Mouse (Mus musculus): ENCODE data around the gene Cd93. TPM values are rescaled to one million over a fixed set of nuclear protein-coding genes. Genes with fewer than 3 reads are reported as not detected.

Cd93 gene
- polyA plus RNA-seq, 1 experiment from 2014 or later: 40.2 TPM

DNA sequence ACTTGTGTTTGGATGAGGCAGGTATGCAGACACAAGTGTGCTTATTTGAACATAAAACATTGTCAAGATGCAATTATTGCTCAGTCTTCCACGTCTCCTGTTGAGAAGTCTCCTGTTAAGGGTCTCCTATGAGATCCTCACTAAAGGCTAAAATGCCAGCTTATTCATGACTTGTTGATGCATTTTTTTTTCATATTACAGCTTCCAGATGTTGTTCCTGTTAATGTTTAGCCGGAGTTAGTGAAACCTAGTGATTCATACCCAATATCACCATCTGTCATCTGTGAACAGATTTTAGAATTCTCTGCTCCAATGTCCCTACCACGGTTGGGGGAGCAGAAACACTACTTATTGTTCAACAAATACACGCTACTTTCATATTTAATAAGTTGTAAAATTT is 12.4 kb downstream of the Cd93 start:
- no peak overlapping the region for H3K27ac ChIP-seq (ENCODE audit: low read length)
- H3K27me3 ChIP-seq (ENCODE audit: control insufficient read depth, insufficient read depth, low read depth, low read length): no peaks in the 10 kb centered on the region
- no peak for ATAC-seq (ENCODE audit: low read depth)
- H3K9me3 ChIP-seq (ENCODE audit: control insufficient read depth, low read length): no peaks in the 10 kb centered on the region
- H3K4me2 ChIP-seq (ENCODE audit: low read depth, low read length): no peak overlapping the region
- H3K4me1 ChIP-seq (replicated peaks; ENCODE audit: control insufficient read depth, insufficient read depth, low read length): peaks cover 7% of the 10 kb centered on the region; the same call in 1 of the 2 replicates
- no peak overlapping the region for H3K4me3 ChIP-seq (ENCODE audit: low read length)
- H3K9ac ChIP-seq (ENCODE audit: low read length): no peak overlapping the region
- WGBS: 74% methylated on average over 4 of the region's 4 CpGs
- H3K36me3 ChIP-seq (ENCODE audit: control insufficient read depth, insufficient read depth, low read length): no peaks in the 10 kb centered on the region

- Histone ChIP-seq H3K9me3 (ENCODE audit: control insufficient read depth, low read length) (no peaks in the 10 kb centered on the region), H3K27ac (ENCODE audit: low read length) (0 out of 2 replicates have a peak overlapping the region, but pooled peaks have one; percentile 26)
These were observed 14.3 kb downstream of the Cd93 start for GRCm38 (mm10) chr2:148429001-148429505.

GRCm38 (mm10) chr2:148428523-148428922 is 14.8 kb downstream of the Cd93 start:
- WGBS: 66% methylated on average over 3 of the region's 3 CpGs
- ATAC-seq (ENCODE audit: low read depth): no peak; the same call in 1 of the 2 replicates
- H3K4me2 ChIP-seq (ENCODE audit: low read depth, low read length): no peak overlapping the region

More at GRCm38 (mm10) chr2:148429001-148429505, 14.3 kb downstream of the Cd93 start:
- Histone ChIP-seq H3K27me3 (ENCODE audit: control insufficient read depth, insufficient read depth, low read depth, low read length) (no peaks in the 10 kb centered on the region), H3K36me3 (ENCODE audit: control insufficient read depth, insufficient read depth, low read length) (no peaks in the 10 kb centered on the region), H3K4me1 (replicated peaks; ENCODE audit: control insufficient read depth, insufficient read depth, low read length) (peaks cover 7% of the 10 kb centered on the region; the same call in 1 of the 2 replicates), H3K9ac (ENCODE audit: low read length) (no peak overlapping the region), H3K4me2 (ENCODE audit: low read depth, low read length) (no peak overlapping the region), H3K4me3 (ENCODE audit: low read length) (no peak overlapping the region)
- ATAC-seq (ENCODE audit: low read depth): no peak

GRCm38 (mm10) chr2:148427553-148427952 is 15.8 kb downstream of the Cd93 start:
- 0 out of 2 replicates have a peak, but pooled peaks have one; percentile 10 for ATAC-seq (ENCODE audit: low read depth)
- H3K4me1 ChIP-seq (replicated peaks; ENCODE audit: control insufficient read depth, insufficient read depth, low read length): peaks cover 12% of the 10 kb centered on the region; the same call in 1 of the 2 replicates
- no peaks in the 10 kb centered on the region for H3K36me3 ChIP-seq (ENCODE audit: control insufficient read depth, insufficient read depth, low read length)
- 57% methylated on average over 3 of the region's 3 CpGs for WGBS
- no peak overlapping the region for H3K4me2 ChIP-seq (ENCODE audit: low read depth, low read length)
- no peak overlapping the region for H3K27ac ChIP-seq (ENCODE audit: low read length)
- no peaks in the 10 kb centered on the region for H3K9me3 ChIP-seq (ENCODE audit: control insufficient read depth, low read length)
- no peak overlapping the region for H3K9ac ChIP-seq (ENCODE audit: low read length)
- no peaks in the 10 kb centered on the region for H3K27me3 ChIP-seq (ENCODE audit: control insufficient read depth, insufficient read depth, low read depth, low read length)
- no peak overlapping the region for H3K4me3 ChIP-seq (ENCODE audit: low read length)

More at GRCm38 (mm10) chr2:148428523-148428922, 14.8 kb downstream of the Cd93 start:
- no peak overlapping the region for H3K27ac ChIP-seq (ENCODE audit: low read length)
- H3K9ac ChIP-seq (ENCODE audit: low read length): no peak overlapping the region
- H3K4me1 ChIP-seq (replicated peaks; ENCODE audit: control insufficient read depth, insufficient read depth, low read length): peaks cover 7% of the 10 kb centered on the region; the same call in 1 of the 2 replicates
- no peak overlapping the region for H3K4me3 ChIP-seq (ENCODE audit: low read length)
- no peaks in the 10 kb centered on the region for H3K27me3 ChIP-seq (ENCODE audit: control insufficient read depth, insufficient read depth, low read depth, low read length)
- H3K36me3 ChIP-seq (ENCODE audit: control insufficient read depth, insufficient read depth, low read length): no peaks in the 10 kb centered on the region
- no peaks in the 10 kb centered on the region for H3K9me3 ChIP-seq (ENCODE audit: control insufficient read depth, low read length)

DNA sequence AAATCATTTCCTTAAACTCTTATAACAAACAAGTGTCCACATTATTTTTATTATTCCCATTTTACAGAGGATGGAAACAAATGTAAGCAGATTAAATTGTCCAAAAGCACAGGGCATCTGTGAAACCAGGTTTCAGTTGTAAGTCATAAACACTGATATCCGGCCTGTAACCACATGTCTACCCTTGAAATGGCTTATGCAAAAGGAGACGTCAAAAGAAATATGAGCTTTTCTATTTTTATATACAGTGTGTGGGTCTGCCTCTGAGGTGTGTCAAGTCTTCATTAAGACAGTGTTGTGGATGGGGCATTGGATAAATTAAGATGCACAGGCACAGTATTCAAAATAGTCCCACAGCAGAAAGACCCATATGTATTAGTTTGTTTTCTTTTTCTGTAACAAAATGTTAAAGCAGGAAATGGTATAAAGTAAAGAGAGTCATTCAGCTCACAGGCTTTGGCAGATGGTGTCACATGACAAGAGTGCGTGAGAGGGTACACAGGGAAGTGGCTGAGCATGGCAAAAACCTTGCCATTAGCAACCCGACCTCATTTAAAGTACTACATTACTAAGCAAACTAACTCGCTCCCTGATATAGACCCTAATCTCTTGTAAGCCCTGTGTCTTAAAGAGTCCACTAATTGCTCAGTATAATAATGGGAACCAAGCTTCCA is 17.5 kb downstream of the Cd93 start:
- no peak overlapping the region for H3K27ac ChIP-seq (ENCODE audit: low read length)
- H3K4me1 ChIP-seq (replicated peaks; ENCODE audit: control insufficient read depth, insufficient read depth, low read length): peaks cover 21% of the 10 kb centered on the region
- no peak for ATAC-seq (ENCODE audit: low read depth)
- no peak overlapping the region for H3K4me3 ChIP-seq (ENCODE audit: low read length)
- no peaks in the 10 kb centered on the region for H3K9me3 ChIP-seq (ENCODE audit: control insufficient read depth, low read length)
- 63% methylated on average over 5 of the region's 5 CpGs for WGBS
- no peak overlapping the region for H3K4me2 ChIP-seq (ENCODE audit: low read depth, low read length)
- no peak overlapping the region for H3K9ac ChIP-seq (ENCODE audit: low read length)
- H3K36me3 ChIP-seq (ENCODE audit: control insufficient read depth, insufficient read depth, low read length): no peaks in the 10 kb centered on the region
- no peaks in the 10 kb centered on the region for H3K27me3 ChIP-seq (ENCODE audit: control insufficient read depth, insufficient read depth, low read depth, low read length)

DNA sequence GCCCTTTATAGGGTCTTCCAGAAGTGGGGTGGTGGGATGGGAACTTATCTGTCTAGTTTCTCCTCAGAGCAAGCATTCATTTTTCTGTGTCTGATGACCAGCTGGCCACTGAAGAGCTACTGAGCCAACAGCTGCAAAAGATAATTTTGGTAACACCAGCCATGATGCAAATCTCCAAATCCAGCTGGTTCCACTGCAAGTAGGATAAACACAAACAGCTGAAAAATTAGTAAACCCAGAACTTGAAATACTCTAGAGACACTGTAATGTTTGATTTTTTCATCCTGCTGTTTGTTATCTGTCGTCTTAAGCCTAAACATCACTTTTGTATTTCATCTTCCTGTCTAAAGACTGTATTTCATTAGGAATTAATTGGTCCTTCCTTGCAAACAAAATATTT is 21.7 kb downstream of the Cd93 start:
- H3K9me3 ChIP-seq (ENCODE audit: control insufficient read depth, low read length): no peaks in the 10 kb centered on the region
- no peak overlapping the region for H3K27ac ChIP-seq (ENCODE audit: low read length)
- H3K27me3 ChIP-seq (ENCODE audit: control insufficient read depth, insufficient read depth, low read depth, low read length): no peaks in the 10 kb centered on the region
- no peak overlapping the region for H3K4me2 ChIP-seq (ENCODE audit: low read depth, low read length)
- ATAC-seq (ENCODE audit: low read depth): peak; percentile 53
- WGBS: 44% methylated on average over 1 of the region's 1 CpGs
- peaks cover 25% of the 10 kb centered on the region for H3K4me1 ChIP-seq (replicated peaks; ENCODE audit: control insufficient read depth, insufficient read depth, low read length)
- H3K36me3 ChIP-seq (ENCODE audit: control insufficient read depth, insufficient read depth, low read length): no peaks in the 10 kb centered on the region
- no peak overlapping the region for H3K4me3 ChIP-seq (ENCODE audit: low read length)
- no peak overlapping the region for H3K9ac ChIP-seq (ENCODE audit: low read length)

GRCm38 (mm10) chr2:148421112-148421511 is 22.3 kb downstream of the Cd93 start:
- 40% methylated on average over 1 of the region's 1 CpGs for WGBS
- Histone ChIP-seq H3K4me3 (ENCODE audit: low read length) (no peak overlapping the region), H3K9me3 (ENCODE audit: control insufficient read depth, low read length) (no peaks in the 10 kb centered on the region), H3K36me3 (ENCODE audit: control insufficient read depth, insufficient read depth, low read length) (no peaks in the 10 kb centered on the region), H3K27ac (ENCODE audit: low read length) (no peak overlapping the region; the same call in 1 of the 2 replicates), H3K4me2 (ENCODE audit: low read depth, low read length) (no peak overlapping the region), H3K4me1 (replicated peaks; ENCODE audit: control insufficient read depth, insufficient read depth, low read length) (peaks cover 25% of the 10 kb centered on the region), H3K27me3 (ENCODE audit: control insufficient read depth, insufficient read depth, low read depth, low read length) (no peaks in the 10 kb centered on the region), H3K9ac (ENCODE audit: low read length) (no peak overlapping the region)
- ATAC-seq (ENCODE audit: low read depth): no peak

DNA sequence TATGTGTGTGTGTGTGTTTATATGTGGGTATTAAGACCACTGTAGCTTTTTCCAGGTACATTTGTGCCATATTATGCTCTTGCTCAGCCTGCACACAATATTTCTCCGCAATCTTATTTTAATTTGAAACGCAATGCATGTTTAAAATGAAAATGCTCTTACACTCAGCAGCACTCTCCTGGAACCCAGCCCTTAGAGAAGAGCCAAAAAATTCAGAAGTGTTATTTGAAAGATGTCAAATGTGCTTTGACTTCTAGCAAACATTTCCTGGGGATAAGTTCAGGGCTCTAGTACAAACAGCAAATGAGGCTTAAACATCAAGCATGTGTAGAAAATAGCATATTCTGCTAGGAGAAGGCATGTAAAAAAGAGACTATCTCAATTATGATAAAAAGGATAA is 23.6 kb downstream of the Cd93 start:
- no peak overlapping the region for H3K4me2 ChIP-seq (ENCODE audit: low read depth, low read length)
- no peak overlapping the region for H3K4me3 ChIP-seq (ENCODE audit: low read length)
- peak overlapping the region; percentile 78 for H3K27ac ChIP-seq (ENCODE audit: low read length)
- peak; percentile 78 for ATAC-seq (ENCODE audit: low read depth)
- 52% methylated on average over 2 of the region's 2 CpGs for WGBS
- no peaks in the 10 kb centered on the region for H3K36me3 ChIP-seq (ENCODE audit: control insufficient read depth, insufficient read depth, low read length)
- no peaks in the 10 kb centered on the region for H3K27me3 ChIP-seq (ENCODE audit: control insufficient read depth, insufficient read depth, low read depth, low read length)
- H3K4me1 ChIP-seq (replicated peaks; ENCODE audit: control insufficient read depth, insufficient read depth, low read length): peaks cover 25% of the 10 kb centered on the region
- no peaks in the 10 kb centered on the region for H3K9me3 ChIP-seq (ENCODE audit: control insufficient read depth, low read length)
- no peak overlapping the region for H3K9ac ChIP-seq (ENCODE audit: low read length)

DNA sequence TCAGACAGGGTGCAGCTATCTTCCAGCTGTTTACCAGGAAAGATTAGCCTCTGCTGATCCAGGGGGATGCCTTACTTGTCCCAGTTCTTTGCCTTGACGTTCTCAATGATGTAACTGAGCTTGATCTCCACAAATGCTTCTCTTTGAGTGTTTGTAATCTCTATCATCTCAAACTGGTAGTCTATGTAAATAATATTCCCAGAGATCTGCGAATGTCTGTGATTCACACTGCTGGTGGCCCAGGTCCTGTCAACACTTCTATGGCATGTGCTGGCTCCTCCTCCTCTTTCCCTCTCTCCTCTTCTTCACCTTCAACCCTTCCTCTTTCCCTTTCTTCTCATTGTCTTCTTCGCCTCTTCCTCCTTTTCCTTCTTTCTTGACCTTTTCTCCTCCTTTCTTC is 24.2 kb downstream of the Cd93 start:
- no peaks in the 10 kb centered on the region for H3K27me3 ChIP-seq (ENCODE audit: control insufficient read depth, insufficient read depth, low read depth, low read length)
- H3K36me3 ChIP-seq (ENCODE audit: control insufficient read depth, insufficient read depth, low read length): no peaks in the 10 kb centered on the region
- peaks cover 25% of the 10 kb centered on the region for H3K4me1 ChIP-seq (replicated peaks; ENCODE audit: control insufficient read depth, insufficient read depth, low read length)
- H3K9ac ChIP-seq (ENCODE audit: low read length): no peak overlapping the region
- ATAC-seq (ENCODE audit: low read depth): peak; percentile 55; the same call in 1 of the 2 replicates
- no peak overlapping the region for H3K4me3 ChIP-seq (ENCODE audit: low read length)
- H3K27ac ChIP-seq (ENCODE audit: low read length): peak overlapping the region; percentile 78
- 30% methylated on average over 3 of the region's 3 CpGs for WGBS
- no peak overlapping the region for H3K4me2 ChIP-seq (ENCODE audit: low read depth, low read length)
- no peaks in the 10 kb centered on the region for H3K9me3 ChIP-seq (ENCODE audit: control insufficient read depth, low read length)

All from lung, embryonic 16.5 days (tissue).